Mouse (Mus musculus): ENCODE measurements around the gene Gab1.

- TF ChIP-seq POLR2A (IDR thresholded peaks at IDR 0.05; ENCODE audit: extremely low read depth, insufficient read depth, low read length) (no peak), CTCF (IDR thresholded peaks at IDR 0.05; ENCODE audit: extremely low read depth, insufficient read depth, low read length) (no peak)
These were observed 26.7 kb downstream of the Gab1 start for GRCm38 (mm10) chr8:80853622-80854021.

All from cortical plate, adult 2 months (tissue).